Mouse (Mus musculus) hindbrain, postnatal 0 days (tissue): ENCODE measurements at regions not wholly inside any gene's neighbourhood (a gene's known extent, or its start where the extent isn't known, plus 50 kb on each side); places are given as distances from the start of the nearest gene placed in this dataset.

Source experiments
- ATAC-seq: fragments of 200-750 bp; cut with Nextera tagmentation; 2 replicates; pipeline ENCODE4 v1.8.0; 2017; ENCODE audit warnings: mild to moderate bottlenecking, moderate TSS enrichment, moderate library complexity
- DNase-seq: peaks from one replicate; pipeline ENCODE4 v3.0.0-alpha.2; 2015; ENCODE audit warnings: low spot score
- H3K27ac ChIP-seq: fragments of 300-500 bp; sonication (generic); 2 replicates; pipeline ENCODE4 v1.5.1; 2014; ENCODE audit warnings: mild to moderate bottlenecking
- H3K27me3 ChIP-seq: fragments of 300-500 bp; sonication (generic); 2 replicates; pipeline ENCODE4 v1.6.1; 2014; ENCODE audit warnings: low read length, mixed read lengths; ENCODE audit not compliant: insufficient read depth
- H3K36me3 ChIP-seq: fragments of 300-500 bp; sonication (generic); 2 replicates; pipeline ENCODE4 v1.6.1; 2014; ENCODE audit warnings: low read length, mixed read lengths; ENCODE audit not compliant: insufficient read depth
- H3K4me1 ChIP-seq: fragments of 300-500 bp; sonication (generic); 2 replicates; pipeline ENCODE4 v1.6.1; 2014; ENCODE audit warnings: antibody characterized with exemption, low read length, mixed read lengths; ENCODE audit not compliant: insufficient read depth
- H3K4me2 ChIP-seq: fragments of 300-500 bp; sonication (generic); 2 replicates; pipeline ENCODE4 v1.6.1; 2014; ENCODE audit warnings: low read depth, mild to moderate bottlenecking, low read length, moderate library complexity, mixed read lengths
- H3K4me3 ChIP-seq: fragments of 300-500 bp; sonication (generic); 2 replicates; pipeline ENCODE4 v1.5.1; 2014; ENCODE audit warnings: low read length
- H3K9ac ChIP-seq: fragments of 300-500 bp; sonication (generic); replicated peaks from 2 replicates; pipeline ENCODE4 v1.6.1; 2014; ENCODE audit warnings: mild to moderate bottlenecking, low read length, moderate library complexity, mixed read lengths
- H3K9me3 ChIP-seq: fragments of 300-500 bp; sonication (generic); 2 replicates; pipeline ENCODE4 v1.6.1; 2016; ENCODE audit warnings: low read length, mixed read lengths
- CTCF ChIP-seq: IDR thresholded peaks from 2 replicates; pipeline ENCODE4 v1.5.1; 2016; ENCODE audit warnings: antibody characterized with exemption, control low read depth, low read depth
- WGBS: fragments of 180-500 bp; shearing (Covaris S2); extraction: QIAGEN DNeasy Blood & Tissue Kit; methylation state at CpG from one replicate; pipeline ENCODE4 v1.1.7; 2014; 5-methylcytosine and 5-hydroxymethylcytosine counted together

GRCm38 (mm10) chr1:186202536-186202935 lies 85.4 kb upstream of the Lyplal1 start:
- H3K36me3 ChIP-seq: no peaks in the 10 kb centered on the region
- TF ChIP-seq CTCF: no peak
- H3K27ac ChIP-seq: no peak overlapping the region
- no peaks in the 10 kb centered on the region for H3K4me1 ChIP-seq
- H3K9me3 ChIP-seq: no peaks in the 10 kb centered on the region
- ATAC-seq (no peak), DNase-seq (no peak)
- H3K4me3 ChIP-seq: no peak overlapping the region
- H3K27me3 ChIP-seq: no peaks in the 10 kb centered on the region
- no peak overlapping the region for H3K9ac ChIP-seq
- H3K4me2 ChIP-seq: no peak overlapping the region

GRCm38 (mm10) chr1:186198391-186198790 lies 81.3 kb upstream of the Lyplal1 start:
- no peak overlapping the region for H3K4me2 ChIP-seq
- H3K27me3 ChIP-seq: no peaks in the 10 kb centered on the region
- ATAC-seq (no peak), DNase-seq (no peak)
- 57% methylated on average over 1 of the region's 1 CpGs for WGBS
- H3K36me3 ChIP-seq: no peaks in the 10 kb centered on the region
- TF ChIP-seq CTCF: no peak
- H3K9ac ChIP-seq: no peak overlapping the region
- no peaks in the 10 kb centered on the region for H3K4me1 ChIP-seq
- H3K4me3 ChIP-seq: no peak overlapping the region
- no peaks in the 10 kb centered on the region for H3K9me3 ChIP-seq
- no peak overlapping the region for H3K27ac ChIP-seq

GRCm38 (mm10) chr1:186197057-186197456 lies 79.9 kb upstream of the Lyplal1 start:
- no peak overlapping the region for H3K9ac ChIP-seq
- H3K4me2 ChIP-seq: no peak overlapping the region
- no peak for ATAC-seq
- 81% methylated on average over 2 of the region's 2 CpGs for WGBS
- TF ChIP-seq CTCF: no peak
- no peaks in the 10 kb centered on the region for H3K9me3 ChIP-seq
- no peak for DNase-seq
- no peaks in the 10 kb centered on the region for H3K4me1 ChIP-seq
- H3K4me3 ChIP-seq: no peak overlapping the region
- H3K27me3 ChIP-seq: no peaks in the 10 kb centered on the region
- H3K36me3 ChIP-seq: no peaks in the 10 kb centered on the region
- no peak overlapping the region for H3K27ac ChIP-seq

- ATAC-seq: no peak
- WGBS: 71% methylated on average over 11 of the region's 11 CpGs
- no peaks in the 10 kb centered on the region for H3K4me1 ChIP-seq
- H3K4me2 ChIP-seq: no peak overlapping the region
- H3K4me3 ChIP-seq: no peak overlapping the region
- peak; percentile 35 for DNase-seq
- H3K27ac ChIP-seq: no peak overlapping the region
- H3K9ac ChIP-seq: no peak overlapping the region
- H3K36me3 ChIP-seq: no peaks in the 10 kb centered on the region
- TF ChIP-seq CTCF: peak; percentile 35; the same call in 1 of the 2 replicates
- no peaks in the 10 kb centered on the region for H3K9me3 ChIP-seq
- H3K27me3 ChIP-seq: no peaks in the 10 kb centered on the region
Measured at GRCm38 (mm10) chr1:186189390-186189789, 72.3 kb upstream of the Lyplal1 start.

- H3K27ac ChIP-seq: no peak overlapping the region
- no peak overlapping the region for H3K4me3 ChIP-seq
- H3K27me3 ChIP-seq: no peaks in the 10 kb centered on the region
- no peaks in the 10 kb centered on the region for H3K9me3 ChIP-seq
- WGBS: 67% methylated on average over 5 of the region's 5 CpGs
- H3K4me2 ChIP-seq: no peak overlapping the region
- DNase-seq (no peak), ATAC-seq (no peak)
- no peak overlapping the region for H3K9ac ChIP-seq
- no peaks in the 10 kb centered on the region for H3K4me1 ChIP-seq
- no peaks in the 10 kb centered on the region for H3K36me3 ChIP-seq
- TF ChIP-seq CTCF: no peak
Measured at GRCm38 (mm10) chr1:186187372-186187771, 70.3 kb upstream of the Lyplal1 start.

- peak overlapping the region; percentile 53 for H3K4me2 ChIP-seq
- no peaks in the 10 kb centered on the region for H3K4me1 ChIP-seq
- no peaks in the 10 kb centered on the region for H3K9me3 ChIP-seq
- DNase-seq (no peak), ATAC-seq (0 out of 2 replicates have a peak, but pooled peaks have one; percentile 18)
- H3K36me3 ChIP-seq: no peaks in the 10 kb centered on the region
- no peaks in the 10 kb centered on the region for H3K27me3 ChIP-seq
- H3K9ac ChIP-seq: peak overlapping the region; percentile 24; the same call in 1 of the 2 replicates
- no peak overlapping the region for H3K27ac ChIP-seq
- WGBS: 63% methylated on average over 8 of the region's 8 CpGs
- no peak overlapping the region for H3K4me3 ChIP-seq
- no peak for TF ChIP-seq CTCF
Measured at GRCm38 (mm10) chr1:186183204-186183651, 66.1 kb upstream of the Lyplal1 start.

- peak; percentile 93 for ATAC-seq
- Histone ChIP-seq H3K27me3 (no peaks in the 10 kb centered on the region), H3K36me3 (no peaks in the 10 kb centered on the region), H3K4me3 (peak overlapping the region; percentile 24), H3K4me1 (no peaks in the 10 kb centered on the region), H3K4me2 (peak overlapping the region; percentile 53), H3K9me3 (no peaks in the 10 kb centered on the region), H3K9ac (peak overlapping the region; percentile 24; the same call in 1 of the 2 replicates), H3K27ac (no peak overlapping the region)
- WGBS: 15% methylated on average over 23 of the region's 23 CpGs
- peak; percentile 89 for DNase-seq
- peak; percentile 78 for TF ChIP-seq CTCF
Measured at GRCm38 (mm10) chr1:186182498-186183203, 65.5 kb upstream of the Lyplal1 start.
